Mouse (Mus musculus): ENCODE measurements around the gene Arhgap18.
A peak's percentile ranks its signal among the peaks of the same experiment; 100 is the strongest.

Arhgap18 gene

DNA sequence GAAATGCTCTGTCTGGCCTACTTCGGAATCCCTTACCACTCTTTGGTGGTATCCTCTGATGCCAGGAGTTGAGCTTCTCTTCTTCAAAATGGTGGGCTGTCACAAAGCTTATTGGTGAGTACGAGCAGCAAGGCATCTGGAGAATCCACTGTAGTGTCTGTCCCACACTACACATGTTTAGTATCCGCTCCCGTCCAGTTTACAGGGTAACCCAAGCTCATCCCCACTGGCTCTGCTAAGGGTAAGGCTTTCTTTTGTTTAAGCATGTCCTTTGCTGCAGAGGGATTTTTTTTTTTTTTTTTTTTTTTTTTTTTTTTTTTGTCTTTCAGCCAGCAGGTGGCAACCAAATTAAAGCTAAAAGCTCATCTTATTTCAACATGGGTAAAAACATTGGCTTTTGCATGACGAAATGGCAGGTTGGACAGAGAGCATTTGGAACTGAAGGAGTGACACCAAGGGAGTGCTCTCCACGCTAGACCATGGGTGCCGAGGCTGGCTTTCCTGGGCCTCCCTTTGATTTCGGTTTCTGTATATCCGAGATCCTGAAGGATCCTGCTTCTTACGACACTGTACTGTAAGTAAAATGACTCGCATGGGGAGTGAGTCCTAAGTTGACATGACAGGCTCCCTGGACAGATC is at the start of gene Arhgap18:
Arhgap18 (plus strand) TSS at position 493 of the 639 bp plus-strand sequence.
- DNase-seq (ENCODE audit: low read depth, low spot score) = peak; percentile 18

DNA sequence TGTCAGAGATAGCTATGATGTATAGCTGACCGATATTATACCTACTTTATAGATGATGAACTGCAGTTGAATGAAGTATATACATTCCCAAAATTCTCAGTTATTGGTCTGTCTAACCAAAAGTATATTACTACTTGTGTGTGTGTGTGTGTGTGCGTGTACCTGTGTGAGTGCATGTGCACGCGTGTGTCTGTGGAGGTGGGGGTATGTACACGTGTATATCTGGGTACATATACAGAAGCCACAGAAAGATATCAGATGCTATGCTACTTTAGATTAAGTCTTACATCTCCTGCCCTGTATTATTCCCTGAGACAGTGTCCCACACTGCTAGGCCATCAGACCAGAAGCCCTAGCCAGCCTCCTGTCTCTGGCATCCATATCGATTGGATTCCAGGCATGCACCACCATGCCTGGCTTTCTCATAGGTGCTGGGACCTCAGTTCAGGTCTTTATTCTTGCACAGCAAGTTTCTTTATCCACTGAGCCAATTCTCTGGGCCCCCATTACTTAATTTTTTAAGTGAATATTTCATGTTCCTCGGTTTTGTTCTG is 42.7 kb upstream of the Arhgap18 start:
- DNase-seq (ENCODE audit: low read depth, low spot score) = no peak

DNA sequence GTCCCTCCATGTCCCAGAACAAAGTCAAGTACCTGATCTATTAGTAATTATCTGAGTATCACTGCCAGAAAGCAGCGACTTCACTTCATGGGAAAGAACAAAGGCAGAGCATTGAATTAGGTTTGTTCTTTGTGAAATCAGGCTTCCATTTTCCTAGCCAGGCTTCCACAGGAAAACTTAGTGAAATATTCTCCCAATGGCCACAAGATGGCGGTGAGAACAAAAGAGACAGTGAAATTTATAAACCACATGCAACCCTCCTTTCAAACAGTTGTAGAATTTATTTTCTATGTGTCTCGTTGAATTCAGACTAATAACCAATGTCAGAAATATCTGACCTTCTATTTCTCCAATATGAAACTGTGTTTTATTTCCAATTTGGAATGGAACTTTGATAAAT is 42.2 kb upstream of the Arhgap18 start:
- peak; percentile 39 for DNase-seq (ENCODE audit: low read depth, low spot score)

DNA sequence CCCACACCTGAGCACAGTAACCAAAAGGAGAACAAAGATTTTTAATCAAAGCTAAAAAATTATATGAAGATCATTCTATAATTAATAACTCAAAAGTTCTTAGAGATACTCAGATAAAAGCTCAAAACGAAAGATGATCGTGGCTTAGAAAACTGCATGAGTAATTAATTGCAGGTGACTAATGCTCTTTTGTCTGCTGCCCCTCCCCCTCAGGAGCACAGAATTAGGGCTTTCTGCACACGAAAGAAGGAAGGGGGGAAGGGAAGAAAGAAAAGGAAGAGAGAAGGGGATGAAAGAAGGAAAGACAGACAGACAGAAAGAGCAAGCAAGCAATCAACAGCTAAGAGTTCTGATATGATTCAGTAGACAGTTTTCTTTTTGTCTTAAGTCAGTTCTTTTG is 39.2 kb upstream of the Arhgap18 start:
- no peak for DNase-seq (ENCODE audit: low read depth, low spot score)

DNA sequence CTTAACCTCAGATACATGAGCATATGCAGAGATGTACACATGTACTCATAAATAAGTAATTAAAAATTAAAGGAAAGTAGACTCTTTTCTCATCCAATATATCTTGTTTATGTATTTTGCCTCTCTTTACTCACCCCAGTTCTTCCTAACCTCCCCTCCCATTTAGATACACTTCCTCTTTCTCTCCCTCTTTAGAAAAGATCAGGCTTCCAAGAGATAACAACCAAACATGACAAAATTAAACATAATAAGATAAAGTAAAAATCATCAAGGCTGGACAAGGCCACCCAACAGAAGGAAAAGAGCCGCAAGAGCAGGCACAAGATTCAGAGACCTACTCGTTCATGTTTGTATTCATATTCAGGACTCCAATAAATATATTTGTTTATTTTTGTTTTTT is 28.5 kb upstream of the Arhgap18 start:
- DNase-seq (ENCODE audit: low read depth, low spot score) = no peak

DNA sequence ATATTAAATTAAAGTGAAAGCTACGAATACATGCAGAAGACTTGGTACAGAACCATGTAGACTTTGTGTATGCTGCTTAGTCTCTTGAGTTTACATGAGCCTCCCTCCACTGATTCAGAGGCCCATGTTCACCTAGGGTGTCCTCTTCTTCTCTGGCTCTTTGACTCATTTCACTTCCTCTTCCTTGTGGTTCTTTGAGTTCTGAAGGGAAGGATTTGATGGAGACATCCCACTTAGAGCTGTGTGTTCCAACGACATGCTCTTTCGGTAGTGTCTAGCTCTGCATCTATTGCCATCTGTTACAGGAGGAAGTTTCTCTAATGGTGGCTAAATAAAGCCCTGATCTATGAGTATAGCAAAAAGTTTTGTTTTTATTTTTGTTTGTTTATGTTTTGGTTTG is 28.0 kb upstream of the Arhgap18 start:
- no peak for DNase-seq (ENCODE audit: low read depth, low spot score)

DNA sequence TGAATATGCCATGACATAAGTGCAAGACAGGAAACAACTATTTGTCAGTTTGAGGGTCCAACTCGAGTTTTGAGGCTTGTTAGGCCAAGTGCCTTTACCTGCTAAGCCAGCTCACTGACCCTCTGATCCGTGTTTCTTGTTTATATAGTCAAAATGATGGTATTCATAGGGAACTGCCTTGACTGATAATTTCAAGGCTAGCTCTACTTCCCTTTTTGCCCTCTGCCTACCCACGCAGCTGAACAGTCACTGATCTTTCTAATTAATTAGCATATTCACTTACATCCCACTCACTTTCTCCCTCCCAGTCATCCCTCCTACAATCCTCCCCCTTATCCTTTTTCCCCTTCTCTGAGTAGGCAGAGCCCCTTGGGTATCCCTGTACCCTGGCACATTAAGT is 2.4 kb upstream of the Arhgap18 start:
- no peak for DNase-seq (ENCODE audit: low read depth, low spot score)

DNA sequence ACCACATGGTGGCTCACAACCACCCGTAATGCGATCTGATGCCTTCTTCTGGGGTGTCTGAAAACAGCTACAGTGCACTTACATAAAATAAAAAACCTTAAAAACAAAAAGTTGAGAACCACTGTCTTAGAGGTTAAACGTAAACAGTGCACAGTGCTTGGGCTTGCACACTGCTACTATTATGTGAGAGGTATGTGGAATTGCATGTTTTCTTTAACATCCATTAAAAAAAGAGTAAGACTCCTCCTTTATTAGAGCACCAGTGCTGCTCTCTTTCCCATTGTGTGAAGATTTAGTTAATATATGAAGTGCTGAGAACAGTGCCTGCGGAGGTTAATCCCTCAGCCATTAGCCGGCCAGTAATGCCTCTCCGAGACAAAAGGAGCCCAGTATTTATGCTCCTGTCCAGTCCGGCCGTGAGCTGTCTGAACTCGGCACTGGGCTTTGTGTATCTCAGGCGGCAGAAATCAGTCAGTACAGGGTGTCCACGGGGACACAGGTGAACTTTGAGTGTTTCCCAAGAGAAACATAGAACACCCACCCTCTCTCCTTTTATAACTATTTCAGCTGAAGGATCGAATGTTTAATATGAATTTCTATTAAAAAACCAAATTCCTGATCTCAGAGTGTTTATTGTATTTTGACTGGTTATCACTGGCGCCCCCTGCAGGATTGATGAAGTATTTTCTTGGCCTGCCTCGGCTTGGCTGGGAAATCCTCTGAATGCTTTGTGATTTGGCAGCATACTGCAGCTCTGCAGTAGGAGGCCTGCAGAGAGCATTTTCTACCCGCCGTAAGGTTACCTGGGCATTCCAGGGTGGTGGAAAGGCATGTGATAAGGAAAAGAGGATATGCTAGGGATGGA is 925 bp upstream of the Arhgap18 start:
- DNase-seq (ENCODE audit: low read depth, low spot score) = peak; percentile 52

DNA sequence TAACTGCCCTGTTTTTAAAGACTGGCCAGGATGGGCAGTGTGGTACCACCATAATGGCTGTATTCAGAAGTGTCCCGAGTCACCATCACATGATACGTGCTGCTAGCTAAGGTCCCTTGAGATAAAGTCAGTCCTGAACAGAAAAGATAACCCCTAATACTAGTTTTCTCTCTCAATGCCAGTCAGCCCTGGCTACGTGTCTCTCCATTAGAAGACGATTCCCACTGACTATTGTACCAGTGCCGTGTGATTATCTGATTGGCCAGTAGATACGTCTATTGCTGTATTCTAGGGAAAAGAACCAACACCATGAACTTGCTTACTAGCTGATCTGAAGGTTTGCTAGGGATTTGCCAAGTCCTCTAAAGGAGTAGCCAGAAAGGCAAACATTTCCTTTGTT is 785 bp downstream of the Arhgap18 start:
- no peak for DNase-seq (ENCODE audit: low read depth, low spot score)

DNA sequence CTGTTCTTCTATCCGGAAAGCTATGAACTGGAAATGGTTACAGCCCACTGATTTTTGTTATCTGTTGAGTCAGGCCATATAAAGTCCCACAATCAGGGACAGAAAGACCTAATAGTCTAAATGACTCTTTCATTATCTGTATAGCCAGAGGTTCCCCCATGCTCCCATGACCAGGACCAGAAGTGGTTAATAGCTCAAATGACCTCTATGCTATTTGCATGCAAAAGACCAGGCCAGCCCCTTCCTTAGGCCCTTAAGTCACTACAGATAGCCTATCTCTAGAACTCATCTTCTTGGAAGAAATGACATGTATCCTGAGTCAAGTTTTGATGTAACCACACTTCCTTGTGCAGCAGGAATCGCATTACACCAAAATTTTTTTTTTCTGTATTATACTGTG is 4.0 kb downstream of the Arhgap18 start:
- DNase-seq (ENCODE audit: low read depth, low spot score) = no peak

DNA sequence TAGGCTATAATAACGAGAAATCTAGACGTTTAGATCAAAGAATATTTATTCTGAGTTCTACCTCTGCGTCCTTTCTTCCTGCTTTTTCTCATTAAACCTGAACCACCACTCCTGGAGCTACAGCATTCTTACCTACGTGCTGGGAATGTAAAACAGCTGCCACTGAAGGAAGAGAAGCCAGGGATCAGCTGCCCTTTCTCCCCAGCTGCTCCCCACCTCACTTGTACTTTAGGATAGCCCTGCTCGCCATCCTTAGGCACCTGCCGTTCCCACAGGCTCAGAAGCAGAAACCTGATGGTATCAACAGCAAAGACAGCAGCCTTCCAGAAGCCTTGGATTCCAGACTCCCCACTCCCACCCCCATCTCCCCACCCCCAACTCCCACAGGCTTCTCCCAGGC is 6.2 kb downstream of the Arhgap18 start:
- no peak for DNase-seq (ENCODE audit: low read depth, low spot score)

DNA sequence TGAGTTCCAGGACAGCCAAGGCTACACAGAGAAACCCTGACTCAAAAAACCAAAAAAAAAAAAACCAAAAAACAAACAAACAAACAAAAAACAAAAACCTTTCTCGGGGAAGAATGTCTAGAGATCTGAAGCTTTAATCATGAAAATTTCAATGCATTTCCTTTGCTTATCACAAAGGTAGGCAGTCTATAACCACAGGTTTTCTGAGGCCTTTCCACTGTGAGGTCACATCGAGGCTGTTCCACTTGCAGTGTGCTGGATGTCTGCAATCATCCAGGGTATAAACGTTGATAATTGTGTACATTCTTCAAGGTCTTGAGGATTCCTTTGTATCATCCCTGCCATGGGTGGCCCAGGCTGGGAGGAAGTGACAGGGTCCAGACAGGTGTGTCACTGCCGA is 7.9 kb downstream of the Arhgap18 start:
- no peak for DNase-seq (ENCODE audit: low read depth, low spot score)

DNA sequence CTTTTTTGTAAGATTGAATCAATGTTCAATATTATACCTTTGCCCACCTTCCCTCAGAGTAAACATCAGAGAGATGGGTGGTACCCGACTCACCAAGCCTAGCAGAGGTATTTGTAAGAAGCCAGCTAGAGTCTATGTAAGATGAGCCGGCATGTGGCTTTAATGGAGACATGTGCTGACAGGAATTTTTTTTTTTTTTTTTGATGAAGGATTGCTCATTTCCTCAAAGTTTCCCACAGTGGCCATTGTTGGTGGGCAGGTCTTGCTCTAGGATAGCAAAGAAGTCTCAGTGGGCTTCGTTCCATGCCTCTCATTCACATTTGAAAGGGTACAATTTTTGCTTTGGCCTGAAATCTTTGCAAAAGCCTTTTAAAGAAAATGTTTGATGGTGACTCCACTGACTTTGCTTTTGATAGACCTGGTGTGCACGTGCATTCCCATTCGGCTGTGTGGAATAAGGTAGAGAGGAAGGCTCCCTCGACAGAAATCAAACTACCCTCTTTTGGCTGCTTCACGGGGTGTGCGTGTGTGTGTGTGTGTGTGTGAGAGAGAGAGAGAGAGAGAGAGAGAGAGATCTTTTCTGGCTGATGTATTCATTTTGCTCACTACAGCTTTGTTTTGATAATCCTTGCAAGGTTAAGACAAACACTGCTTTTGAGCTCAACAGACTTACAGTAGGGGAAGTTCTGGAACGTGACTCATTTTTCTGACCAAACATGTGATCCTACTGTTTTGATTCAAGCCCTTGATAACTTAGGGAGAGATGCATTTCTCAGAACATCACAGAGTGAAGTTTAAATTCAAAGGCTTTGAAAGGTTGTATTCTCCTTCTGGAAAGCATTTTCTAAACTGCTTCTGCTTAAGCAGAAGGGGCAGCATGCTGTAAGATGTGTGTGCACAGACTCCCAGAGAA is 9.0 kb downstream of the Arhgap18 start:
- no peak for DNase-seq (ENCODE audit: low read depth, low spot score)

DNA sequence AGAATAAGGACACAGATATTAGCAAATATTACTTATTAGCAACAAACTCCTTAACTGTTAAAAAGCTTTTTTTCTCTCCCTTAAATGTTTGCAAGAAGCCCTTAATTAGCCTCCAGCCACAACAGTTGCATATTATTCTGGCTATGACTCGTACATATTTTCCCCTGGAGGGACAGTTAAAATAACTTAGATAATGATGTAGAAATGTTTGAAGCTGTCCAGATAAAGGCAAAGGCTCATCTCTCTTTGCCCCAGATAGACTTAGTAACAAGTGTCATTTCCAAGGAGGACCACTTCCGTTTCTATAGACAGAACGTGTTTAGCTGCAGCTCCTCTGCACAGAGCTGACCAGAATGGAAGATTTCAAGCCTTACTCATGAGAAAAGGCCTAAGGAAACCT is 14.0 kb downstream of the Arhgap18 start:
- DNase-seq (ENCODE audit: low read depth, low spot score) = no peak

DNA sequence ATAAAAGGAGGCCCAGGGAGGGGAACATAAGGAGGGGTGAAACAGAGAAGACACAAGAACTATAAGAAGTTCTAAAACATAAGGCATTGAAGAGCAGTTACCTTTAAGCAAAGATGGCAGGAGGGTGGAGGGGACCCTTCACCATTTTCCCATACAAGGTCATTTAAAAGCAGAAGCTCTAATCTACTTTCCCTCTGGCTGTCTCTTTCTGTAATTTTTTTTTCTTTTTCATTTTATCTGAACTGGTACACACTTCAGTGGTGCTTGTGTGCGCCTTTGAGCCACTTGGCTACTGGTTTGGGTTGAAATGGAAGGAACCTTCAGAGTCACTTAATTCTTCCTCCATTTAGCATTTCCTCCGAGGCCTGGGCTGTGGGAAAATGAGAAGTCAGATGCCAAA is 15.7 kb downstream of the Arhgap18 start:
- no peak for DNase-seq (ENCODE audit: low read depth, low spot score)

DNA sequence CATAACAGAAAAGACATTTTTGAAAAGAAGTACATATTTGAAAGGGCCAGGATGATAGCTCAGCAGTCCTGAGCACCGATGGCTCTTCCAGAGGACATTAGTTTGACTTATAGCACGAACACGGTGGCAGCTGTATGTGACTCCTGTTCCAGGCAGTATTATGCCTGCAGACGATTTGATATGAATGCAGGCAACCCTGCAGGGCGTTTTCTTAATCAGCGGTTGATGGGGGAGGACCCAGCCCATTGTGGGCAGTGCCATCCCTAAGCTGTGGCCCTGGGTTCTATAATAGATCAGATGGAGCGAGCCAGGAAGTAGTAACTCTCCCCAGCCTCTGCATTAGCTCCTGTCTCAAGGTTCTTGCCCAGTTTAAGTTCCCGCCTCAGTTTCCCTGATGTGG is 16.8 kb downstream of the Arhgap18 start:
- DNase-seq (ENCODE audit: low read depth, low spot score) = no peak

DNA sequence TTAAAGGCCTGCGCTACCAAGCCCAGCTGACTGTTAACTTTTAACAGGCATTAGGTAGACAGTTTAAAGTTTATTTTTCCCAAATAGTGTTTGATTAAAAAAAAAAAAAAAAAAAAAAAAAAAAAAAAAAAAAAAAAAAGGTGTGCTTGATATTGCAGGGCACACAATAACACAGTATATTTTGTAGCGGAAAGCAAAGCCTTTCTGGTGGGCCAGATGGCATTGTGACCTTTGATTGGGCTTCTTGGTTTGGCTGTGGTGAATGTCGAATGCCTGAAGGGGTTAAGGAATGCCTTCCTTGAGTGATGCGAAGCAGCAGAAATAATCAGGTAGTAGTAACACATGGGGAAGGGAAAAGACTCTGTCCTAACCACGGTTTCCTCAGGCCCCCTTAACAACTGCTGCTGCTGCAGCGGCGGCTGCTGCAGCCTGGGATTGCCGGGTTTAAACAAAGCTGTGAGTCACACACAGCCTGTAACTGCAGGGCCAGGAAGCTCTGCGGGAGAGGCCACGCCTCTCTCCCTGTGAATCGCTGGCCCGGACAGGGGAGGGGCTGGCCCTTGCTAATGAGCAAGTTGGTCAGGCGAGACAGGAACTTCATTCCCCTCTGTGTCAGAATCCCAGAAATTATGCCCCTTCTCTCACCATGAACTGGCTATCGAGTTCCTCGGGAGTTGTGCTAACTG is 18.9 kb downstream of the Arhgap18 start:
- peak; percentile 84 for DNase-seq (ENCODE audit: low read depth, low spot score)

DNA sequence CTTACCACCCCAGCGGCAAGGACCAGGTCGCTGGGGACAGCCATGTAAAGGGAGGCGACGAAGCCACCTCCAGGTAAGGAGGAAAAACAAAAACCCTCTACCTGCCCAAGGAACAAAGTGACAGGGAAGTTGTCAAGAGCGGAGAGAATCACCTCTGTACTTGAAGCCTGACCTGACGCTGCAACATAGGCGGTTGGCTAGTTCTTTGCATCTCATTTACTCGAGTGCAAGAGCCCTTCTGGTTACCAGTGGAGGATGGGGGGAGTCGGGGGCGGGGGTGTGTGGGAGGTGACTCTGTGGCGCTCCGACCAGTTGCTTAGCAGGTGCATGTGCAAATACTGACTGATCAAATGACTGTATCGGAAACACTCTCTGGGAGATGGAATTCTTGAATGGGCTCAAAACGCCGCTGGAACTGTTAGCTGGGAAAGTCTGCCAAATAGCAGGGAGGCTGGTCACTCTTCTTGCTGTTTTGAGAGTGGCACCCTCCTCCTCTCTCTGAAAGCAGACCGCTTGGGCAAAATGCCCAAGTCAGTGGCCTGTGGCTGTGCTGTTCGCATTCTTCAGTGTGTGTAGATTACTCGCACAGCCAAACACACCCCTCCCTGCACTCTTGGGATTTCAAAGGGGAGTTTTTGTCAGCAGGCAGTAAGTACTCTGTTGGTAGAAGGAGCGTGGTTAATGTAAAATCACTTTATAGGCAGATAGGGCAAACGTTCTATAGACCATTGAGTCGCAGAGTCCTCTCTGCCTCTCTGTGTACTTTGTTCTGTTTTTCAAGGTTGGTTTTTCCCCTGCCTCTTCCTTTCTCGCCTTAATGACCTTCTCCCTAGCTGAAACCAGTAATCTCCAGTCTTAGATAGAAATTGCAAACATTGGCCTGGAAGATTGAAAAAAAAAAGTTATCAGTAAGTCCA is 19.7 kb downstream of the Arhgap18 start:
- peak; percentile 49 for DNase-seq (ENCODE audit: low read depth, low spot score)

DNA sequence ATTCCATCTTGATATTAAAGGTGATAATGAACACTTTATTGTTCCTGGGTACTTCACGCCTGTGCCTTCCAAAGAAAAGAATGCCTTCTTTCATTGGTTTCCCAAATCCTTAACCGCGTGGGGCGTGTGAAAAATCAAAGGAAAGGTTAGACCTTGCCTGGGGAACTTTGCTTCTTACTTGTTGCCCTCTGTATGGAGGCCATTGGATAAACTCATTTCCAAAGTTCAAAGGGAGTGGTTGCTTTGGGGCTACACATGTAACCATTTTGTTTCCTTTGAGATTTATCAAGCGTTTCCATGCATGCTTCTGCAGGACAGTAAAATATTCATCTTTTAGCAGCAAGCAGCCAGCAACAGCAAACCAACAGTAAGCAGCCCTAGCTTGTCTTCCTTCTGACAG is 20.3 kb downstream of the Arhgap18 start:
- no peak for DNase-seq (ENCODE audit: low read depth, low spot score)

DNA sequence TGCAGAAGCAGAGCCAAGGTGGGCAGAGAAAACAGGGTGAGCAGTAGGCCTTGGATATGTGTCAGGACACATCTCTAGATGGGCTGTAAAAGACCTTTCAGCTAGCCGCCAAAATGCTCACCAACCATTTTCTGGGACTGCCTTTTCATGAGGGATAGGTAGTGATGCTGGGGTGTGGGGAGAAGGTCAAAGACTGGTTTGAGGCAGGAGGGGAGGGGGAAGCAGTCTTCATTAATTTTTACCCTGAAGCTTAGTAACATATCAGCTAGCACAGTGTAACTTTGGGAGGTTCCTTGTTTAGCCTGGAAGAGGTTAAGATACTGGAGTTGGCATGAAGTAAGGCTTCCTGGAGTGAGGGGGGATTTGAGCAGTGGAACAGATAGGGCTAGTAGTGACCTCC is 21.0 kb downstream of the Arhgap18 start:
- DNase-seq (ENCODE audit: low read depth, low spot score) = no peak
